Mouse (Mus musculus): ENCODE results near the gene Efcab6. TPM values are rescaled to one million over a fixed set of nuclear protein-coding genes. Genes with fewer than 3 reads are reported as not detected.

The Efcab6 gene
- polyA plus RNA-seq, 1 experiment = 9.6 TPM

DNA sequence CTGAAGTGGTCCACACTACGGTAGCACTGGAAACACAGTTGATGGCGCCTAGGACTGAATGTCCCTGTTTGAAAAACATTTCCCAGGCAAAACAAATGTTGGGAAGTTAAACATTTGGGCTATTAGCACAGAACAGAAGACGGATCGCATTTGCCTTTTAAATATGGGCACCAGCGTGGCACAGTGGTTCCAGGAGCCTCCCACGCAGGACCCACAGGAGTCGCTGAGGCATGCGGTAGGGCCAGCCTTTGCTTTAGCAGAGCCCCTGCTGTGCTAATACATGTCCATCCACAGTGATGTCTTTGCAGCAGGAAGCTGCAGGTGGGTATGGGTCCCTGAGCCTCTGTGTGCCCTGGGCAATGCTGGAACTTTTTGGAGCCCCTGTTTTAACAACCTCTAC, 237.2 kb downstream of the Efcab6 start:
- no peak for DNase-seq (ENCODE audit: extremely low spot score in 1 of 2, low spot score in 1 of 2)

Other genes starting within 250 kb of the Efcab6 start
- 326 and 363 TPM in 2 replicates for gene Sult4a1, start 40.4 kb upstream of the Efcab6 start, polyA plus RNA-seq (2012; rRNA removed)
- gene Pnpla5, start 57.8 kb upstream of the Efcab6 start, polyA plus RNA-seq (2012; rRNA removed) = 0.04 TPM in 1 of 2 replicates, not detected in the other
- 18.3 and 21.6 TPM in 2 replicates for gene Pnpla3, start 102.5 kb upstream of the Efcab6 start, polyA plus RNA-seq (2012; rRNA removed)
- 43.7 and 53.4 TPM in 2 replicates for gene Samm50, start 126.9 kb upstream of the Efcab6 start, polyA plus RNA-seq (2012; rRNA removed)
- gene Parvb, start 166.7 kb upstream of the Efcab6 start, polyA plus RNA-seq (2012; rRNA removed) = 16.2 and 17.0 TPM in 2 replicates